Mouse (Mus musculus) heart, postnatal 0 days (tissue): ENCODE measurements around the gene Kansl1.

ENCODE experiments used
- CTCF ChIP-seq: IDR thresholded peaks from 2 replicates; pipeline ENCODE4 v1.5.1; 2016; ENCODE audit warnings: antibody characterized with exemption, control low read depth, low read depth
- EP300 ChIP-seq: IDR thresholded peaks from 2 replicates; pipeline ENCODE4 v1.6.1; 2016; ENCODE audit warnings: antibody characterized with exemption, low read depth

GRCm38 (mm10) chr11:104293241-104293640 is 175.4 kb downstream of the Kansl1 start:
- TF ChIP-seq CTCF (no peak), EP300 (no peak)
